Mouse (Mus musculus): ENCODE measurements around the gene Pla2g5. TPM values are rescaled to one million over a fixed set of nuclear protein-coding genes. Genes with fewer than 3 reads are reported as not detected.
A peak's percentile ranks its signal among the peaks of the same experiment; 100 is the strongest.
"Not testable (repeated sequence)": the region's sequence is repeated elsewhere in the genome, so short reads cannot be mapped to it uniquely, and the experiment has no call there.

Gene Pla2g5
- not detected in 2 replicates for total RNA-seq (2017)

GRCm38 (mm10) chr4:138863344-138863998 lies at the start of gene Pla2g5:
Pla2g5 (minus strand) TSS chr4:138863482.
- ATAC-seq (replicated peaks; ENCODE audit: low read depth, poor library complexity, severe bottlenecking) = no peak

- ATAC-seq (replicated peaks; ENCODE audit: low read depth, poor library complexity, severe bottlenecking) = no peak
These were observed 42.5 kb upstream of the Pla2g5 start for GRCm38 (mm10) chr4:138905624-138906337.

GRCm38 (mm10) chr4:138899361-138899760 lies 36.1 kb upstream of the Pla2g5 start:
- no peak for ATAC-seq (replicated peaks; ENCODE audit: low read depth, poor library complexity, severe bottlenecking)

GRCm38 (mm10) chr4:138893789-138894188 lies 30.5 kb upstream of the Pla2g5 start:
- ATAC-seq (replicated peaks; ENCODE audit: low read depth, poor library complexity, severe bottlenecking) = not testable (repeated sequence)

GRCm38 (mm10) chr4:138892655-138893054 lies 29.4 kb upstream of the Pla2g5 start:
- no peak for ATAC-seq (replicated peaks; ENCODE audit: low read depth, poor library complexity, severe bottlenecking)

GRCm38 (mm10) chr4:138889635-138890034 lies 26.4 kb upstream of the Pla2g5 start:
- ATAC-seq (replicated peaks; ENCODE audit: low read depth, poor library complexity, severe bottlenecking) = no peak

GRCm38 (mm10) chr4:138889165-138889564 lies 25.9 kb upstream of the Pla2g5 start:
- no peak for ATAC-seq (replicated peaks; ENCODE audit: low read depth, poor library complexity, severe bottlenecking)

- peak; percentile 88 for ATAC-seq (replicated peaks; ENCODE audit: low read depth, poor library complexity, severe bottlenecking)
These were observed 21.0 kb upstream of the Pla2g5 start for GRCm38 (mm10) chr4:138884261-138884660.

GRCm38 (mm10) chr4:138882179-138882578 lies 18.9 kb upstream of the Pla2g5 start:
- ATAC-seq (replicated peaks; ENCODE audit: low read depth, poor library complexity, severe bottlenecking) = no peak

GRCm38 (mm10) chr4:138880811-138881584 lies 17.7 kb upstream of the Pla2g5 start:
- no peak for ATAC-seq (replicated peaks; ENCODE audit: low read depth, poor library complexity, severe bottlenecking)

GRCm38 (mm10) chr4:138879808-138880207 lies 16.5 kb upstream of the Pla2g5 start:
- no peak for ATAC-seq (replicated peaks; ENCODE audit: low read depth, poor library complexity, severe bottlenecking)

GRCm38 (mm10) chr4:138878783-138879182 lies 15.5 kb upstream of the Pla2g5 start:
- no peak for ATAC-seq (replicated peaks; ENCODE audit: low read depth, poor library complexity, severe bottlenecking)

- ATAC-seq (replicated peaks; ENCODE audit: low read depth, poor library complexity, severe bottlenecking) = no peak
These were observed 14.4 kb upstream of the Pla2g5 start, which contains the start of gene Pla2g2e for GRCm38 (mm10) chr4:138877731-138878130. Pla2g2e (plus strand) TSS chr4:138877942.

GRCm38 (mm10) chr4:138875986-138876385 lies 12.7 kb upstream of the Pla2g5 start:
- no peak for ATAC-seq (replicated peaks; ENCODE audit: low read depth, poor library complexity, severe bottlenecking)

GRCm38 (mm10) chr4:138875275-138875674 lies 12.0 kb upstream of the Pla2g5 start:
- ATAC-seq (replicated peaks; ENCODE audit: low read depth, poor library complexity, severe bottlenecking) = not testable (repeated sequence)

GRCm38 (mm10) chr4:138873864-138874263 lies 10.6 kb upstream of the Pla2g5 start, which contains the start of gene Gm13030:
Gm13030 (minus strand) TSS chr4:138873964.
- no peak for ATAC-seq (replicated peaks; ENCODE audit: low read depth, poor library complexity, severe bottlenecking)

- no peak for ATAC-seq (replicated peaks; ENCODE audit: low read depth, poor library complexity, severe bottlenecking)
These were observed 5.4 kb upstream of the Pla2g5 start for GRCm38 (mm10) chr4:138868666-138869065.

GRCm38 (mm10) chr4:138866413-138866812 lies 3.1 kb upstream of the Pla2g5 start:
- peak; percentile 94 for ATAC-seq (replicated peaks; ENCODE audit: low read depth, poor library complexity, severe bottlenecking)

- no peak for ATAC-seq (replicated peaks; ENCODE audit: low read depth, poor library complexity, severe bottlenecking)
These were observed 2.7 kb upstream of the Pla2g5 start for GRCm38 (mm10) chr4:138865991-138866390.

- no peak for ATAC-seq (replicated peaks; ENCODE audit: low read depth, poor library complexity, severe bottlenecking)
These were observed 1.8 kb upstream of the Pla2g5 start for GRCm38 (mm10) chr4:138865092-138865491.

GRCm38 (mm10) chr4:138859728-138860127 lies 3.6 kb downstream of the Pla2g5 start:
- ATAC-seq (replicated peaks; ENCODE audit: low read depth, poor library complexity, severe bottlenecking) = peak; percentile 65; the same call in 1 of the 2 replicates
